22 mouse cellular contexts compared by ENCODE assay signal in the genomic region with DNA sequence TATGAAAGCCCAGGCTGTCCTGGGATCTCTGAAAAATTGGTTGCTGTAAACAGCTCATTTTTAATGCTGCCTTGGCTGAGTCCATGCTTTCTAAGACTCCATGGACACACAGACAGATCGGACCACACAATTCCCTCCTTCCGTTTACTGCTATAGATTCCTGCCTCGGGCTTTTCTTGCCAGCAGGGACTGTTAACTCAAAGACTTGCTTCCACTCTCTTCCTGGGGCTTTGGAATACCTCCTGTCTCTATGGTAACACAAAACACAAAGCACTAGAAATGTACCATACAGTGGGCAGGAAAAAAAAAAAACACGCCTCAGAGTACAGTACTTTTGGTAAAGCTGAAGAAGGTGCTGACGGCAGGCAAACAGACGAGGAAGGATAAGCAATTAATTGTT.
A peak's percentile ranks its signal among the peaks of the same experiment; 100 is the strongest.
DNase-seq lines count a peak whose midpoint lies in the region; ATAC-seq lines count a peak whose summit lies in the region.
"Had no signal": no experiment of that assay in that cellular context is flagged by ENCODE, and none has a peak within 500 bp of the region (broad histone marks: within the 10 kb centered on the region; RNA-seq: fewer than 3 reads in every experiment).

No protein-coding gene starts in this region.

- no peaks in the 10 kb centered on the region for H3K27me3 ChIP-seq in forebrain, embryonic 13.5 days
- no peaks in the 10 kb centered on the region for H3K27me3 ChIP-seq in forebrain, embryonic 10.5 days (ENCODE audit: poor library complexity, severe bottlenecking)
- no peaks in the 10 kb centered on the region for H3K27me3 ChIP-seq in neural tube, embryonic 12.5 days (replicated peaks)
- H3K27me3 ChIP-seq in hindbrain, embryonic 13.5 days = no peaks in the 10 kb centered on the region
- H3K27me3 ChIP-seq in neural tube, embryonic 14.5 days (ENCODE audit: control insufficient read depth, insufficient read depth, low read length) = no peaks in the 10 kb centered on the region
- H3K27me3 ChIP-seq: embryonic facial prominence, embryonic 12.5 days; lung, embryonic 15.5 days had no signal

- DNase-seq in forebrain, embryonic 10.5 days (ENCODE audit: extremely low spot score, low spot score) = no peak
- DNase-seq in neural tube, embryonic 10.5 days (ENCODE audit: extremely low spot score, low spot score) = no peak
- no peak for DNase-seq in adrenal gland, postnatal 36 days
- DNase-seq in heart, postnatal 10 days = no peak
- DNase-seq: cerebellum, adult 11 months; cerebellum, postnatal 36 days; gastrocnemius, postnatal 25 days; heart, postnatal 36 days; kidney, adult 11 months; kidney, postnatal 14 days; layer of hippocampus, adult 9-11 months; left cerebral cortex, postnatal 4 days; spleen, adult 18-20 months had no signal

- H3K9me3 ChIP-seq in forebrain, embryonic 13.5 days (replicated peaks) = no peaks in the 10 kb centered on the region
- no peaks in the 10 kb centered on the region for H3K9me3 ChIP-seq in forebrain, embryonic 10.5 days
- H3K9me3 ChIP-seq in neural tube, embryonic 12.5 days = no peaks in the 10 kb centered on the region
- H3K9me3 ChIP-seq in hindbrain, embryonic 13.5 days = no peaks in the 10 kb centered on the region
- H3K9me3 ChIP-seq in neural tube, embryonic 14.5 days (ENCODE audit: control insufficient read depth, low read length) = no peaks in the 10 kb centered on the region
- H3K9me3 ChIP-seq: embryonic facial prominence, embryonic 12.5 days; lung, embryonic 15.5 days had no signal

- no peak overlapping the region for H3K9ac ChIP-seq in forebrain, embryonic 13.5 days
- H3K9ac ChIP-seq in neural tube, embryonic 12.5 days = no peak overlapping the region
- H3K9ac ChIP-seq in hindbrain, embryonic 13.5 days = no peak overlapping the region
- H3K9ac ChIP-seq in neural tube, embryonic 14.5 days (replicated peaks; ENCODE audit: low read depth, low read length) = no peak overlapping the region
- H3K9ac ChIP-seq: embryonic facial prominence, embryonic 12.5 days; lung, embryonic 15.5 days had no signal

- 13% methylated on average over 6 of the region's 6 CpGs for WGBS in forebrain, embryonic 13.5 days
- WGBS in forebrain, embryonic 10.5 days = 64% methylated on average over 6 of the region's 6 CpGs
- WGBS in neural tube, embryonic 12.5 days = 24% methylated on average over 6 of the region's 6 CpGs
- WGBS in hindbrain, embryonic 13.5 days = 21% methylated on average over 6 of the region's 6 CpGs
- 17% methylated on average over 6 of the region's 6 CpGs for WGBS in neural tube, embryonic 14.5 days

- no peak overlapping the region for H3K27ac ChIP-seq in forebrain, embryonic 13.5 days
- no peak overlapping the region for H3K27ac ChIP-seq in forebrain, embryonic 10.5 days
- H3K27ac ChIP-seq in neural tube, embryonic 12.5 days = no peak overlapping the region
- H3K27ac ChIP-seq in hindbrain, embryonic 13.5 days = 0 out of 2 replicates have a peak overlapping the region, but pooled peaks have one; percentile 35
- H3K27ac ChIP-seq in neural tube, embryonic 14.5 days (ENCODE audit: low read depth, low read length) = no peak overlapping the region
- H3K27ac ChIP-seq: embryonic facial prominence, embryonic 12.5 days; lung, embryonic 15.5 days; stomach, postnatal 0 days had no signal

- H3K4me3 ChIP-seq in forebrain, embryonic 13.5 days = no peak overlapping the region
- H3K4me3 ChIP-seq in forebrain, embryonic 10.5 days = no peak overlapping the region
- H3K4me3 ChIP-seq in neural tube, embryonic 12.5 days = no peak overlapping the region
- no peak overlapping the region for H3K4me3 ChIP-seq in hindbrain, embryonic 13.5 days
- H3K4me3 ChIP-seq in neural tube, embryonic 14.5 days (ENCODE audit: low read depth, low read length) = no peak overlapping the region
- H3K4me3 ChIP-seq: embryonic facial prominence, embryonic 12.5 days; lung, embryonic 15.5 days had no signal

- intact Hi-C loops in heart, postnatal 10 days (cut with DNase I) = loop anchor here (10.0 kb wide), 1 partner anchor 778 kb away; no protein-coding TSS in a partner anchor

- H3K36me3 ChIP-seq in forebrain, embryonic 13.5 days (ENCODE audit: poor library complexity, severe bottlenecking) = no peaks in the 10 kb centered on the region
- no peaks in the 10 kb centered on the region for H3K36me3 ChIP-seq in forebrain, embryonic 10.5 days (replicated peaks)
- no peaks in the 10 kb centered on the region for H3K36me3 ChIP-seq in neural tube, embryonic 12.5 days
- no peaks in the 10 kb centered on the region for H3K36me3 ChIP-seq in hindbrain, embryonic 13.5 days
- H3K36me3 ChIP-seq in neural tube, embryonic 14.5 days (ENCODE audit: control insufficient read depth, insufficient read depth, low read length) = no peaks in the 10 kb centered on the region
- H3K36me3 ChIP-seq: embryonic facial prominence, embryonic 12.5 days; lung, embryonic 15.5 days had no signal

- ATAC-seq in forebrain, embryonic 13.5 days = peak; percentile 74; the same call in 1 of the 2 replicates
- peak; percentile 48; the same call in 1 of the 2 replicates for ATAC-seq in neural tube, embryonic 12.5 days (ENCODE audit: low FRiP score, low read depth)
- peak; percentile 57; the same call in 1 of the 2 replicates for ATAC-seq in hindbrain, embryonic 13.5 days (ENCODE audit: low FRiP score)
- ATAC-seq in neural tube, embryonic 14.5 days (ENCODE audit: low read depth) = peak; percentile 66

- no peak overlapping the region for H3K4me2 ChIP-seq in forebrain, embryonic 13.5 days
- no peak overlapping the region for H3K4me2 ChIP-seq in neural tube, embryonic 12.5 days (replicated peaks)
- no peak overlapping the region for H3K4me2 ChIP-seq in hindbrain, embryonic 13.5 days
- H3K4me2 ChIP-seq in neural tube, embryonic 14.5 days (ENCODE audit: low read depth, low read length) = no peak overlapping the region
- H3K4me2 ChIP-seq: embryonic facial prominence, embryonic 12.5 days; heart, embryonic 11.5 days; liver, embryonic 11.5 days; lung, embryonic 15.5 days had no signal

- H3K4me1 ChIP-seq in forebrain, embryonic 13.5 days = peaks cover 9% of the 10 kb centered on the region
- H3K4me1 ChIP-seq in forebrain, embryonic 10.5 days = peaks cover 11% of the 10 kb centered on the region
- H3K4me1 ChIP-seq in neural tube, embryonic 12.5 days = 0 out of 2 replicates have a peak, but pooled peaks cover 3% of the 10 kb centered on the region
- H3K4me1 ChIP-seq in hindbrain, embryonic 13.5 days (replicated peaks) = peaks cover 11% of the 10 kb centered on the region
- H3K4me1 ChIP-seq in neural tube, embryonic 14.5 days (ENCODE audit: control insufficient read depth, insufficient read depth, low read length) = no peaks in the 10 kb centered on the region
